Mouse (Mus musculus) subcutaneous adipose tissue, adult 2 months (tissue): ENCODE data around the gene Ube2e2. TPM values are rescaled to one million over a fixed set of nuclear protein-coding genes. Genes with fewer than 3 reads are reported as not detected.

Experiments
- polyA plus RNA-seq: library from polyadenylated mRNA; depleted of rRNA; stranded (reverse); fragments of >200 nt; gene quantifications from 2 replicates; pipeline ENCODE4 v1.2.3, GENCODE M21; 2012; ENCODE audit warnings: low replicate concordance; rRNA removed

Gene Ube2e2
- 103 and 132 TPM in 2 replicates for polyA plus RNA-seq

DNA sequence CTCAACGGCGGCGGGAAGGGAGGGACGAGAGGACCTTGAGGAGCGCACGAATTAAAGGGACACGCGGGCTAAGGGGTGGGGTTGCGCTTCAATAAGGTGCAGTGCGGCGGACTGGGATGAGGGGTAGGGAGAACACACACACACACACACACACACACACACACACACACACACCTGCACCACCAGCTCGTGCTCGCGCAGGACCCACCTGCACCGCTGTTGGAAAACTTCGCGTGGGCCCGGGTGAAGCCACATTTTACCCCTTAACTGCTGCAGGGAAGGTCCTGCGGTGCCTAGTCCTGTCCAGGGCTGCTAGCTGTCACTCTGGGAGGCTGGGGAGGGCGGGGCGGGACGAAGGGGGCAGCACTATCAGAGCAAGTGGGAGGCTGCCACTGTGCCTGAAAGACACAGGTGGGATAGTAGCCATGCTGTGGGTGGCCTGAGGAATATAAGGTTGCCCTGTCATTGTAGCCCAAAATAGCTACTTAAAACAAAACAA is at the start of gene Ube2e2:
Ube2e2 (minus strand) TSS at position 321 of the 499 bp plus-strand sequence.

